Mouse (Mus musculus): ENCODE measurements around the gene Rabepk.
"Not testable (repeated sequence)": the region's sequence is repeated elsewhere in the genome, so short reads cannot be mapped to it uniquely, and the experiment has no call there.

The Rabepk gene

GRCm38 (mm10) chr2:34761272-34761671 is 38.4 kb downstream of the Rabepk start:
- not testable (repeated sequence) for DNase-seq

GRCm38 (mm10) chr2:34757341-34757740 is 42.4 kb downstream of the Rabepk start:
- no peak for DNase-seq

- DNase-seq: peak in 1 of 2 experiments; percentile 23
Observed at GRCm38 (mm10) chr2:34754551-34755358, 45.0 kb downstream of the Rabepk start, which contains the start of gene Gapvd1. TSS of gene Gapvd1 (minus strand) at chr2:34755232.

- DNase-seq: peak; percentile 92 to 94
Observed at GRCm38 (mm10) chr2:34753811-34754550, 45.7 kb downstream of the Rabepk start.

GRCm38 (mm10) chr2:34750245-34750644 is 49.5 kb downstream of the Rabepk start:
- DNase-seq: no peak

- DNase-seq: no peak
Observed at GRCm38 (mm10) chr2:34748479-34748878, 51.2 kb downstream of the Rabepk start.

- DNase-seq: no peak
Observed at GRCm38 (mm10) chr2:34745673-34746072, 54.0 kb downstream of the Rabepk start.

- no peak for DNase-seq
Observed at GRCm38 (mm10) chr2:34744476-34744875, 55.2 kb downstream of the Rabepk start.

- no peak for DNase-seq
Observed at GRCm38 (mm10) chr2:34742675-34743074, 57.0 kb downstream of the Rabepk start.

- no peak for DNase-seq
Observed at GRCm38 (mm10) chr2:34741390-34742159, 58.1 kb downstream of the Rabepk start.

GRCm38 (mm10) chr2:34739684-34740391 is 59.9 kb downstream of the Rabepk start:
- no peak for DNase-seq

- DNase-seq: no peak
Observed at GRCm38 (mm10) chr2:34737911-34738310, 61.8 kb downstream of the Rabepk start.

- no peak for DNase-seq
Observed at GRCm38 (mm10) chr2:34736626-34737025, 63.1 kb downstream of the Rabepk start.

Data from lung, postnatal 4 days (tissue).